Mouse (Mus musculus) neural tube, embryonic 14.5 days (tissue): ENCODE data around the gene Krt27. TPM values are rescaled to one million over a fixed set of nuclear protein-coding genes. Genes with fewer than 3 reads are reported as not detected.

Experiments
- ATAC-seq: fragments of 200-750 bp; cut with Nextera tagmentation; 2 replicates; pipeline ENCODE4 v1.8.0; 2017; ENCODE audit warnings: low read depth, mild to moderate bottlenecking, moderate TSS enrichment, moderate library complexity
- H3K27ac ChIP-seq: fragments of 300-500 bp; sonication (generic); 2 replicates; pipeline ENCODE4 v1.5.1; 2014; ENCODE audit warnings: low read depth, mild to moderate bottlenecking, control low read depth, low read length, moderate library complexity, mixed read lengths
- H3K27me3 ChIP-seq: fragments of 300-500 bp; sonication (generic); 2 replicates; pipeline ENCODE4 v1.6.1; 2014; ENCODE audit warnings: low read length; ENCODE audit not compliant: control insufficient read depth, insufficient read depth
- H3K36me3 ChIP-seq: fragments of 300-500 bp; sonication (generic); 2 replicates; pipeline ENCODE4 v1.6.1; 2014; ENCODE audit warnings: low read length, mixed read lengths; ENCODE audit not compliant: control insufficient read depth, insufficient read depth
- H3K4me1 ChIP-seq: fragments of 300-500 bp; sonication (generic); 2 replicates; pipeline ENCODE4 v1.6.1; 2014; ENCODE audit warnings: low read length; ENCODE audit not compliant: control insufficient read depth, insufficient read depth
- H3K4me2 ChIP-seq: fragments of 300-500 bp; sonication (generic); 2 replicates; pipeline ENCODE4 v1.6.1; 2014; ENCODE audit warnings: mild to moderate bottlenecking, low read depth, low read length, control low read depth
- H3K4me3 ChIP-seq: fragments of 300-500 bp; sonication (generic); 2 replicates; pipeline ENCODE4 v1.5.1; 2014; ENCODE audit warnings: low read depth, low read length, control low read depth, mixed read lengths
- H3K9ac ChIP-seq: fragments of 300-500 bp; sonication (generic); replicated peaks from 2 replicates; pipeline ENCODE4 v1.6.1; 2014; ENCODE audit warnings: low read depth, mild to moderate bottlenecking, control low read depth, low read length, mixed read lengths
- H3K9me3 ChIP-seq: fragments of 300-500 bp; sonication (generic); 2 replicates; pipeline ENCODE4 v1.6.1; 2016; ENCODE audit warnings: low read length; ENCODE audit not compliant: control insufficient read depth
- WGBS: fragments of 180-500 bp; shearing (Covaris S2); extraction: QIAGEN DNeasy Blood & Tissue Kit; methylation state at CpG from one replicate; pipeline ENCODE4 v1.1.7; 2014; 5-methylcytosine and 5-hydroxymethylcytosine counted together
- polyA plus RNA-seq: library from polyadenylated mRNA; unstranded; fragments of >200 nt; fragmentation: Nextera tagmentation; extraction: Ambion mirVana; gene quantifications from 2 replicates; pipeline ENCODE4 v1.2.1, GENCODE M21; 2014

The Krt27 gene
- polyA plus RNA-seq: 0.43 TPM in 1 of 2 replicates, not detected in the other

- ATAC-seq: no peak
- Histone ChIP-seq H3K4me1 (no peaks in the 10 kb centered on the region), H3K4me2 (no peak within 1 kb of the TSS), H3K9me3 (no peaks in the 10 kb centered on the region), H3K27ac (no peak within 1 kb of the TSS), H3K27me3 (no peaks in the 10 kb centered on the region), H3K9ac (no peak within 1 kb of the TSS), H3K4me3 (no peak within 1 kb of the TSS), H3K36me3 (no peaks in the 10 kb centered on the region)
- WGBS: 85% methylated on average over 12 of the region's 12 CpGs
Observed at GRCm38 (mm10) chr11:99351004-99351403, at the start of gene Krt27. Gene Krt27 (minus strand): TSS chr11:99351104.

- no peak for ATAC-seq
- H3K4me1 ChIP-seq: no peaks in the 10 kb centered on the region
- no peaks in the 10 kb centered on the region for H3K36me3 ChIP-seq
- H3K9me3 ChIP-seq: no peaks in the 10 kb centered on the region
- H3K27me3 ChIP-seq: peaks cover 2% of the 10 kb centered on the region; the same call in 1 of the 2 replicates
- H3K4me3 ChIP-seq: no peak overlapping the region
- 88% methylated on average over 13 of the region's 13 CpGs for WGBS
- H3K27ac ChIP-seq: no peak overlapping the region
- H3K9ac ChIP-seq: no peak overlapping the region
- H3K4me2 ChIP-seq: no peak overlapping the region
Observed at GRCm38 (mm10) chr11:99399956-99400549, 49.1 kb upstream of the Krt27 start.

- WGBS: 65% methylated on average over 8 of the region's 8 CpGs
- no peak overlapping the region for H3K4me2 ChIP-seq
- no peak overlapping the region for H3K9ac ChIP-seq
- no peak overlapping the region for H3K27ac ChIP-seq
- no peaks in the 10 kb centered on the region for H3K4me1 ChIP-seq
- ATAC-seq: no peak
- H3K27me3 ChIP-seq: peaks cover 2% of the 10 kb centered on the region; the same call in 1 of the 2 replicates
- H3K36me3 ChIP-seq: no peaks in the 10 kb centered on the region
- H3K4me3 ChIP-seq: no peak overlapping the region
- H3K9me3 ChIP-seq: no peaks in the 10 kb centered on the region
Observed at GRCm38 (mm10) chr11:99398832-99399231, 47.9 kb upstream of the Krt27 start.

- no peaks in the 10 kb centered on the region for H3K36me3 ChIP-seq
- WGBS: 86% methylated on average over 3 of the region's 3 CpGs
- peaks cover 2% of the 10 kb centered on the region; the same call in 1 of the 2 replicates for H3K27me3 ChIP-seq
- no peak overlapping the region for H3K4me2 ChIP-seq
- H3K4me3 ChIP-seq: no peak overlapping the region
- H3K4me1 ChIP-seq: no peaks in the 10 kb centered on the region
- H3K9ac ChIP-seq: no peak overlapping the region
- ATAC-seq: no peak
- no peaks in the 10 kb centered on the region for H3K9me3 ChIP-seq
- H3K27ac ChIP-seq: no peak overlapping the region
Observed at GRCm38 (mm10) chr11:99398084-99398483, 47.2 kb upstream of the Krt27 start.

DNA sequence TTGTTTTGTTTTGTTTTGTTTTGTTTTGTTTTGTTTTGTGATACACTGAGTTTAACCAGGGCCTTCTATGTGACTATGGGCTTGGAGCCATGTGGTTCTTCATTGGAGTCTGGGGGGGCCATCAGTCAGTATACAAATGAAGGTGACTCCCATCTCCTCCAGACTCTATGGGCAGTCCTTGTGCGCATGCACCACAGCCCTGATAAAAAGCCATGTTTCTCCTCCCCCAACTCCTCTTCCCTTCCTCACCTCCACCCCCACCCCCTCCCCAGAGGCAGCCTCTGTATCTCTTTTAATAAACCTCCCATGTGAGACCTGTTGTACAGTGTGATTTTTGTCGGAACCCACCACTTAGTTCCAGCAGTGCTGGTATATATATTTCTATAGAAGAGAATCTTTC, 45.8 kb upstream of the Krt27 start:
- Histone ChIP-seq H3K9me3 (no peaks in the 10 kb centered on the region), H3K27me3 (peaks cover 2% of the 10 kb centered on the region; the same call in 1 of the 2 replicates), H3K27ac (no peak overlapping the region), H3K9ac (no peak overlapping the region), H3K4me1 (no peaks in the 10 kb centered on the region), H3K4me3 (no peak overlapping the region), H3K4me2 (no peak overlapping the region), H3K36me3 (no peaks in the 10 kb centered on the region)
- 82% methylated on average over 2 of the region's 2 CpGs for WGBS
- no peak for ATAC-seq

- no peak overlapping the region for H3K27ac ChIP-seq
- no peaks in the 10 kb centered on the region for H3K9me3 ChIP-seq
- 36% methylated on average over 3 of the region's 3 CpGs for WGBS
- no peak overlapping the region for H3K4me2 ChIP-seq
- ATAC-seq: no peak
- peaks cover 2% of the 10 kb centered on the region; the same call in 1 of the 2 replicates for H3K27me3 ChIP-seq
- no peaks in the 10 kb centered on the region for H3K36me3 ChIP-seq
- no peaks in the 10 kb centered on the region for H3K4me1 ChIP-seq
- no peak overlapping the region for H3K4me3 ChIP-seq
- H3K9ac ChIP-seq: no peak overlapping the region
Observed at GRCm38 (mm10) chr11:99396034-99396433, 45.1 kb upstream of the Krt27 start.

GRCm38 (mm10) chr11:99392492-99392891, 41.6 kb upstream of the Krt27 start:
- Histone ChIP-seq H3K36me3 (no peaks in the 10 kb centered on the region), H3K27me3 (no peaks in the 10 kb centered on the region), H3K4me2 (no peak overlapping the region), H3K4me1 (no peaks in the 10 kb centered on the region), H3K27ac (no peak overlapping the region), H3K9me3 (no peaks in the 10 kb centered on the region), H3K9ac (no peak overlapping the region), H3K4me3 (no peak overlapping the region)
- no peak for ATAC-seq
- WGBS: 89% methylated on average over 10 of the region's 10 CpGs

DNA sequence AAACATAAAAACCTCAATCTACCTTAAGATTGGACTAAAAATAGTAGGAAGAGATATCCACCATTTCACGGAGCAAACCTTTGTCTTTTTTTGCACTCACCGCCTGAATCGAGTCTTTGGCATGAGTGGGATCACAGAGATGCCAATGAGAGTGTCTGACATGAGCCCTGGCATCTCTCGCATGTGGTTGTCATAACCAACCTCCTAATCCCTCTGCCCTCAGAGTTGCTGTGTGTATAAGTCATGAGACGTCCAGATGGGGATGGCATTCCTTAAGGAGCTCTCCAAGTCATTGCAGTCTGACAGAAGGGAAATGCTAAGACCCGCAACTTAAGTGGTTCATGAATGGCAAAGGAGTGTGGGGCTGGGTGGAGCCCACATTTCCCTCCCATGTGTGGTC, 40.5 kb upstream of the Krt27 start:
- H3K27me3 ChIP-seq: no peaks in the 10 kb centered on the region
- H3K9me3 ChIP-seq: no peaks in the 10 kb centered on the region
- peaks cover 4% of the 10 kb centered on the region; the same call in 1 of the 2 replicates for H3K4me1 ChIP-seq
- no peak for ATAC-seq
- H3K9ac ChIP-seq: no peak overlapping the region
- H3K36me3 ChIP-seq: no peaks in the 10 kb centered on the region
- WGBS: 86% methylated on average over 6 of the region's 6 CpGs
- no peak overlapping the region for H3K4me3 ChIP-seq
- H3K27ac ChIP-seq: no peak overlapping the region
- H3K4me2 ChIP-seq: no peak overlapping the region

- ATAC-seq: no peak
- no peaks in the 10 kb centered on the region for H3K36me3 ChIP-seq
- no peak overlapping the region for H3K9ac ChIP-seq
- H3K27ac ChIP-seq: no peak overlapping the region
- no peak overlapping the region for H3K4me3 ChIP-seq
- WGBS: 88% methylated on average over 7 of the region's 7 CpGs
- no peaks in the 10 kb centered on the region for H3K9me3 ChIP-seq
- H3K27me3 ChIP-seq: no peaks in the 10 kb centered on the region
- H3K4me1 ChIP-seq: peaks cover 4% of the 10 kb centered on the region; the same call in 1 of the 2 replicates
- H3K4me2 ChIP-seq: no peak overlapping the region
Observed at GRCm38 (mm10) chr11:99390866-99391265, 40.0 kb upstream of the Krt27 start.
